Mouse (Mus musculus) midbrain, embryonic 10.5 days (tissue): ENCODE results near the gene Ryr2. TPM values are rescaled to one million over a fixed set of nuclear protein-coding genes. Genes with fewer than 3 reads are reported as not detected.
"Not testable (repeated sequence)": the region's sequence is repeated elsewhere in the genome, so short reads cannot be mapped to it uniquely, and the experiment has no call there.

Experiments used
- DNase-seq: peaks from one replicate; pipeline ENCODE4 v3.0.0-alpha.2; 2017; ENCODE audit warnings: low spot score
- H3K27ac ChIP-seq: fragments of 300-500 bp; sonication (generic); replicated peaks from 2 replicates; pipeline ENCODE4 v1.5.1; 2016; ENCODE audit warnings: mild to moderate bottlenecking
- H3K27me3 ChIP-seq: fragments of 300-500 bp; sonication (generic); 2 replicates; pipeline ENCODE4 v1.6.1; 2016; ENCODE audit warnings: low read depth, mild to moderate bottlenecking; ENCODE audit not compliant: poor library complexity, severe bottlenecking
- H3K36me3 ChIP-seq: fragments of 300-500 bp; sonication (generic); 2 replicates; pipeline ENCODE4 v1.6.1; 2016; ENCODE audit warnings: mild to moderate bottlenecking, moderate library complexity
- H3K4me1 ChIP-seq: fragments of 300-500 bp; sonication (generic); 2 replicates; pipeline ENCODE4 v1.6.1; 2016
- H3K4me3 ChIP-seq: fragments of 300-500 bp; sonication (generic); 2 replicates; pipeline ENCODE4 v1.5.1; 2016; ENCODE audit warnings: mild to moderate bottlenecking, moderate library complexity
- H3K9me3 ChIP-seq: fragments of 300-500 bp; sonication (generic); replicated peaks from 2 replicates; pipeline ENCODE4 v1.6.1; 2016; ENCODE audit warnings: mild to moderate bottlenecking
- WGBS: fragments of 180-500 bp; shearing (Covaris S2); methylation state at CpG from one replicate; pipeline ENCODE4 v1.1.7; 2016; 5-methylcytosine and 5-hydroxymethylcytosine counted together
- polyA plus RNA-seq: library from polyadenylated mRNA; unstranded; fragments of >200 nt; fragmentation: Nextera tagmentation; extraction: Ambion mirVana; gene quantifications from 2 replicates; pipeline ENCODE4 v1.2.1, GENCODE M21; 2016

Ryr2 gene
- polyA plus RNA-seq, 1 experiment from 2014 or later, result 0.07 TPM

- Histone ChIP-seq H3K9me3 (no peaks in the 10 kb centered on the region), H3K36me3 (no peaks in the 10 kb centered on the region), H3K4me3 (no peak overlapping the region), H3K4me1 (no peaks in the 10 kb centered on the region), H3K27me3 (no peaks in the 10 kb centered on the region), H3K27ac (no peak overlapping the region)
- no peak for DNase-seq
- WGBS, result 42% methylated on average over 2 of the region's 2 CpGs
These were observed 534.2 kb downstream of the Ryr2 start for GRCm38 (mm10) chr13:11572552-11572951.

- H3K4me3 ChIP-seq, result no peak overlapping the region
- no peak overlapping the region for H3K27ac ChIP-seq
- H3K4me1 ChIP-seq, result 0 out of 2 replicates have a peak, but pooled peaks cover 3% of the 10 kb centered on the region
- H3K27me3 ChIP-seq, result no peaks in the 10 kb centered on the region
- H3K9me3 ChIP-seq, result no peaks in the 10 kb centered on the region
- DNase-seq, result no peak
- no peaks in the 10 kb centered on the region for H3K36me3 ChIP-seq
These were observed 539.4 kb downstream of the Ryr2 start for GRCm38 (mm10) chr13:11567376-11567775.

GRCm38 (mm10) chr13:11566486-11566885, 540.3 kb downstream of the Ryr2 start:
- WGBS, result 66% methylated on average over 9 of the region's 9 CpGs
- Histone ChIP-seq H3K27me3 (no peaks in the 10 kb centered on the region), H3K4me3 (no peak overlapping the region), H3K36me3 (no peaks in the 10 kb centered on the region), H3K27ac (no peak overlapping the region), H3K4me1 (0 out of 2 replicates have a peak, but pooled peaks cover 3% of the 10 kb centered on the region), H3K9me3 (no peaks in the 10 kb centered on the region)
- DNase-seq, result no peak

- Histone ChIP-seq H3K4me1 (0 out of 2 replicates have a peak, but pooled peaks cover 3% of the 10 kb centered on the region), H3K36me3 (no peaks in the 10 kb centered on the region), H3K4me3 (no peak overlapping the region), H3K9me3 (no peaks in the 10 kb centered on the region), H3K27ac (no peak overlapping the region), H3K27me3 (no peaks in the 10 kb centered on the region)
- peak; percentile 42 for DNase-seq
- 57% methylated on average over 1 of the region's 1 CpGs for WGBS
These were observed 543.3 kb downstream of the Ryr2 start for GRCm38 (mm10) chr13:11563224-11564024.

GRCm38 (mm10) chr13:11549644-11550043, 557.1 kb downstream of the Ryr2 start:
- WGBS, result 96% methylated on average over 3 of the region's 3 CpGs
- Histone ChIP-seq H3K4me1 (no peaks in the 10 kb centered on the region), H3K27ac (no peak overlapping the region), H3K9me3 (no peaks in the 10 kb centered on the region), H3K27me3 (no peaks in the 10 kb centered on the region), H3K36me3 (no peaks in the 10 kb centered on the region), H3K4me3 (no peak overlapping the region)
- DNase-seq, result no peak

GRCm38 (mm10) chr13:11549136-11549535, 557.6 kb downstream of the Ryr2 start:
- not testable (repeated sequence) for H3K27ac ChIP-seq, H3K9me3 ChIP-seq, H3K4me3 ChIP-seq, H3K4me1 ChIP-seq, H3K36me3 ChIP-seq, DNase-seq, H3K27me3 ChIP-seq
- 89% methylated on average over 15 of the region's 15 CpGs for WGBS

GRCm38 (mm10) chr13:11545841-11546240, 560.9 kb downstream of the Ryr2 start:
- Histone ChIP-seq H3K27me3 (no peaks in the 10 kb centered on the region), H3K4me3 (no peak overlapping the region), H3K36me3 (no peaks in the 10 kb centered on the region), H3K27ac (no peak overlapping the region), H3K9me3 (no peaks in the 10 kb centered on the region), H3K4me1 (no peaks in the 10 kb centered on the region)
- 45% methylated on average over 7 of the region's 7 CpGs for WGBS
- peak; percentile 13 for DNase-seq

- 93% methylated on average over 3 of the region's 3 CpGs for WGBS
- H3K9me3 ChIP-seq, result no peaks in the 10 kb centered on the region
- H3K4me1 ChIP-seq, result no peaks in the 10 kb centered on the region
- no peaks in the 10 kb centered on the region for H3K36me3 ChIP-seq
- no peak overlapping the region for H3K4me3 ChIP-seq
- no peak overlapping the region for H3K27ac ChIP-seq
- no peak for DNase-seq
- H3K27me3 ChIP-seq, result no peaks in the 10 kb centered on the region
These were observed 564.2 kb downstream of the Ryr2 start for GRCm38 (mm10) chr13:11542546-11542945.

GRCm38 (mm10) chr13:11536851-11537250, 569.9 kb downstream of the Ryr2 start:
- Histone ChIP-seq H3K27ac (no peak overlapping the region), H3K9me3 (no peaks in the 10 kb centered on the region), H3K27me3 (no peaks in the 10 kb centered on the region), H3K4me1 (no peaks in the 10 kb centered on the region), H3K36me3 (no peaks in the 10 kb centered on the region), H3K4me3 (no peak overlapping the region)
- no peak for DNase-seq
- 86% methylated on average over 1 of the region's 1 CpGs for whole genome bisulfite sequencing

- Histone ChIP-seq H3K4me3 (no peak overlapping the region), H3K27me3 (no peaks in the 10 kb centered on the region), H3K9me3 (no peaks in the 10 kb centered on the region), H3K27ac (no peak overlapping the region), H3K36me3 (no peaks in the 10 kb centered on the region), H3K4me1 (no peaks in the 10 kb centered on the region)
- DNase-seq, result no peak
- WGBS, result 87% methylated on average over 3 of the region's 3 CpGs
These were observed 570.9 kb downstream of the Ryr2 start for GRCm38 (mm10) chr13:11535874-11536273.

GRCm38 (mm10) chr13:11533265-11533664, 573.5 kb downstream of the Ryr2 start:
- Histone ChIP-seq H3K27ac (no peak overlapping the region), H3K4me1 (no peaks in the 10 kb centered on the region), H3K9me3 (no peaks in the 10 kb centered on the region), H3K27me3 (no peaks in the 10 kb centered on the region), H3K4me3 (no peak overlapping the region), H3K36me3 (no peaks in the 10 kb centered on the region)
- no peak for DNase-seq
- 71% methylated on average over 2 of the region's 2 CpGs for WGBS

- 92% methylated on average over 7 of the region's 7 CpGs for WGBS
- no peak overlapping the region for H3K27ac ChIP-seq
- H3K36me3 ChIP-seq, result no peaks in the 10 kb centered on the region
- DNase-seq, result no peak
- H3K4me1 ChIP-seq, result no peaks in the 10 kb centered on the region
- H3K9me3 ChIP-seq, result no peaks in the 10 kb centered on the region
- no peaks in the 10 kb centered on the region for H3K27me3 ChIP-seq
- no peak overlapping the region for H3K4me3 ChIP-seq
These were observed 574.5 kb downstream of the Ryr2 start for GRCm38 (mm10) chr13:11532014-11532890.

- H3K27ac ChIP-seq, result no peak overlapping the region
- 94% methylated on average over 4 of the region's 4 CpGs for WGBS
- no peak for DNase-seq
- no peaks in the 10 kb centered on the region for H3K27me3 ChIP-seq
- H3K4me3 ChIP-seq, result no peak overlapping the region
- no peaks in the 10 kb centered on the region for H3K9me3 ChIP-seq
- no peaks in the 10 kb centered on the region for H3K36me3 ChIP-seq
- H3K4me1 ChIP-seq, result no peaks in the 10 kb centered on the region
These were observed 583.1 kb downstream of the Ryr2 start for GRCm38 (mm10) chr13:11523612-11524011.
